Mouse (Mus musculus): ENCODE measurements around the gene Gm36079.
"Not testable (repeated sequence)": the region's sequence is repeated elsewhere in the genome, so short reads cannot be mapped to it uniquely, and the experiment has no call there.

Gm36079 gene

DNA sequence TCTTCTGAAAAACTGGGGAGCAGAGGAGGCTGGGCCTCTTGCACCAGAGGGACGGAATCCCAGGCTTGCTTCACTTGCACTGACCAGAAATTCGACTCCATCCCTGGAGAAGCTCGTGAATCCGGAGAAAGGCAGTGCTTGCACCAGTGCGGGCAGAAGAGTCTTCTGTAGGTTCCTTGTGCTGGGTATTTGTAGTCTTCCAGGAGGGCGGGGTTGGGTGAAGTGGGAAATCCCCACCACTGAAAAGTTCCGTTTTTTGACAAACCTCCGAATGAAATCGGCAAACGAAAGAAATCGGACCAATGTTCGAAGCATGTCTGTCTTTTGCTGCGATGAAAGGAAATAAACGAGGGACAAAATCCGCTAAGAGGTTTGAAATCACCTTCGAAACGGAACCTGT, at the start of gene Gm36079:
Gene Gm36079, minus strand, starts transcription at position 101 of the 400 bp plus-strand sequence.
- DNase-seq (ENCODE audit: low spot score), result not testable (repeated sequence)

DNA sequence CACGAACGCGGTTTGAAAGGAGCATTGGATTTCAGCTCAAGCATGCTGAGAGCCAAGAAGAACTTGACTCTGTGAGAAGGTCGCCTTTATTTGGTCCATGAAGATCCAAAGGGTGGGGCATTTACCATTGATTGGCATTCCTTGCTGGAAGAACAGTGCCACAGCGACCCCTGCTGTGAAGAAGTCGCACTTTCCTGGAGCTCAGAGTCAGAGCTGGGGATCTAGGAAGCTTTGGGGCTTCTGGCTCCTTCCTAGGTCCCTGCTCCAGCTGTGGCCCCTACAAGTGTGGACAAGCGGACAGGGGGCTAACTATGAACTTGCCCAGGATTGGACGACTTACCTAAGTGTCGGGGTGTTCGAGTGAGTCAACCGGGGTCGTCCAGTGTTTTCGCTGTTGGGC, 44.1 kb upstream of the Gm36079 start:
- DNase-seq (ENCODE audit: low spot score), result not testable (repeated sequence)

- not testable (repeated sequence) for DNase-seq (ENCODE audit: low spot score)
Measured at GRCm38 (mm10) chr13:120070012-120070598, 43.3 kb upstream of the Gm36079 start.

- not testable (repeated sequence) for DNase-seq (ENCODE audit: low spot score)
Measured at GRCm38 (mm10) chr13:120063439-120064089, 36.8 kb upstream of the Gm36079 start.

DNA sequence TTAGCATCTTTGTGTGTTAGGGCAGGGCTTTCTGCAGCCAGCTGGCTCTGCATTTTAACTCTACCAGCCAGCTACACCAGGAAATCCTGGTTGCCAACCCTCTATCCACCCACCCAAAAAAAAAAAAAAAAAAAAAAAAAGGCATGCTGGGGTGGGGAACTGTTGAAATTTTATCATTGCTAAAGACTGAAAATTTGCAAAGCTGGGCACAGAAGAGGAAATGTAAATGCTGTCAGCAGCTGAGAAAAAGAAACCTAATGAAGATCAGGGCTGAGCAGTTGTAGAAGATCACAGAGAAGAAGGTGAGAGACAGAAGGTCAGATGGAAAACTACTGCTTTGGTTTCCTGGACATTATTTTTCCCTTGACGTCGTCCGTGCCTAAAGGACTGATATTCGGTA, 36.1 kb upstream of the Gm36079 start:
- DNase-seq (ENCODE audit: low spot score), result not testable (repeated sequence)

DNA sequence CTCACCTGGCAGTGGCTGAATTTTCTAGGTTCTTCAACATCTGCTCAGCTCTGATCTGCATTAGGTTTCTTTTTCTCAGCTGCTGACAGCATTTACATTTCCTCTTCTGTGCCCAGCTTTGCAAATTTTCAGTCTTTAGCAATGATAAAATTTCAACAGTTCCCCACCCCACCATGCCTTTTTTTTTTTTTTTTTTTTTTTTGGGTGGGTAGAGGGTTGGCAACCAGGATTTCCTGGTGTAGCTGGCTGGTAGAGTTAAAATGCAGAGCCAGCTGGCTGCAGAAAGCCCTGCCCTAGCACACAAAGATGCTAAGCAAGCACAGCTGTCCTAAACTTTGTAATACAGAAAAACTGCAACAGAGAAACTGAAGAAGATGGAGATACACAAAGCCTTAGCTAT, 25.3 kb upstream of the Gm36079 start, which contains the start of gene Gm21188:
Gene Gm21188, minus strand, starts transcription at position 110 of the 400 bp plus-strand sequence.
- DNase-seq (ENCODE audit: low spot score), result not testable (repeated sequence)

GRCm38 (mm10) chr13:120048608-120049007, 21.8 kb upstream of the Gm36079 start:
- not testable (repeated sequence) for DNase-seq (ENCODE audit: low spot score)

- DNase-seq (ENCODE audit: low spot score), result not testable (repeated sequence)
Measured at GRCm38 (mm10) chr13:120048186-120048585, 21.4 kb upstream of the Gm36079 start.

DNA sequence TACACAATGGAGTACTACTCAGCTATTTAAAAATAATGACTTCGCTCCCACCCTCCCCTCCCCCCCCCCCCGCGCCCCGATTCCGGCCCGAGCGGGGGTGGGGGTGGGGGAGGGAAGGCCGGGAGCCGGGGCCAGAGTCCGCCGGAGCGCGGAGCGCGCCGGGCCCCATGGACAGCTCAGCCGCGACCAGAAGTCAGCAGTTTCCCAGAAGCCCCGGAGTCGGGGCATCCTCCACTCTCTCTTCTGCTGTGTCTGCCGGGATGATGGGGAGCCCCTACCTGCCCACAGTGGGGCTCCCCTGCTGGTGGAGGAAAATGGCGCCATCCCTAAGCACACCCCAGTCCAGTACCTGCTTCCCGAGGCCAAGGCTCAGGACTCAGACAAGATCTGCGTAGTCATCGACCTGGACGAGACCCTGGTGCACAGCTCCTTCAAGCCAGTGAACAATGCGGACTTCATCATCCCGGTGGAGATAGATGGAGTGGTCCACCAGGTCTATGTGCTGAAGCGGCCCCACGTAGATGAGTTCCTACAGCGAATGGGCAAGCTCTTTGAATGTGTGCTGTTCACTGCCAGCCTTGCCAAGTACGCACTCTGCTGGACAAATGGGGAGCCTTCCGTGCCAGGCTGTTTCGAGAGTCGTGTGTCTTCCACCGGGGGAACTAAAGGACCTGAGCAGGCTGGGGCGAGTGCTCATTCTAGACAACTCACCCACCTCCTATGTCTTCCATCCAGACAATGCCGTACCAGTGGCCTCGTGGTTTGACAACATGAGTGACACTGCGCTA, 19.8 kb upstream of the Gm36079 start:
- DNase-seq (ENCODE audit: low spot score), result not testable (repeated sequence)

GRCm38 (mm10) chr13:120041145-120041544, 14.3 kb upstream of the Gm36079 start:
- DNase-seq (ENCODE audit: low spot score), result peak; percentile 54

DNA sequence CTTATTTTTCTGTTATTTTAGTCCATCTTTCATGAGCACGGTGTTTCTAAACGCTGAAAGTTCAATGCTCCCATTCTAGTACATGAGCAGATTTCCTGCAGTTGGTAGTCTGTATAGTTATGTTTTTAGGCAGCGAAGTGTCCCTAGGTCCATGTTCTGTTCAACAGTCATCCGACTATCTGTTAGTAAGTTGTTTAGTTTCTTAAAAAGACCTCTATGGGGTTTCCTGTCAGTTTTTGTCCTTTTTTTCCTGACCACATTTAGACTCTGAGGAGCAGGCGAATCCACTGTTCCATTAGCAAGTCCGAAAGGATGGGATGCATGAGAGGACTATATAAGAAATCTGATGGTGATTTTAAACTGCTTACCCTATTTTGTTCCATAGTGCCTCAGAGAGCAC, 11.1 kb upstream of the Gm36079 start:
- peak; percentile 27 for DNase-seq (ENCODE audit: low spot score)

GRCm38 (mm10) chr13:120036577-120037115, 9.8 kb upstream of the Gm36079 start:
- DNase-seq (ENCODE audit: low spot score), result peak; percentile 5

DNA sequence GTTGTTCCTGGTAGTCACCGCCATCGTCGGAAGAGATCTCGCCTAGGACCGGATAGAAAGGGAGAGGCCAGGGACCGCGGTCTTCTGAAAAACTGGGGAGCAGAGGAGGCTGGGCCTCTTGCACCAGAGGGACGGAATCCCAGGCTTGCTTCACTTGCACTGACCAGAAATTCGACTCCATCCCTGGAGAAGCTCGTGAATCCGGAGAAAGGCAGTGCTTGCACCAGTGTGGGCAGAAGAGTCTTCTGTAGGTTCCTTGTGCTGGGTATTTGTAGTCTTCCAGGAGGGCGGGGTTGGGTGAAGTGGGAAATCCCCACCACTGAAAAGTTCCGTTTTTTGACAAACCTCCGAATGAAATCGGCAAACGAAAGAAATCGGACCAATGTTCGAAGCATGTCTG, 8.3 kb upstream of the Gm36079 start:
- not testable (repeated sequence) for DNase-seq (ENCODE audit: low spot score)

DNA sequence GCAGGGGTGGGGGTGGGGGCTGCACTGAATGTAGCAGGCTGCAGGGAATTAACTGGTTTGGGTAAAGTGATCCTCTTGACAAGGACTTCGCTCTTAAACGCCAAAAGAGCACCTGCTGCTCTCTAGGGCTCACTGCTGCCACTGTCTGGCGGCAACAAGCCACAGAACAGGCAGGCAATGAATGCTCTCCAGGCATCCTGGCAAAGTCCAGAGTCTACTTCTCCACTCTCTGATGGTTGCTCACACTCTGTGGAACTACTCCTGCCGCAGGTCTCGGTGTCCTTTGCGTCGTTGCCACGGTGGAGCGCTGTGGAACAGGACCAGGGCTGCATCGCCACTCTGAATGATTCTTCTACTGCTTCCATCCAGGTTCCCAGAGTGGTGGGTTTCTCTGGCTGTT, 7.8 kb upstream of the Gm36079 start:
- not testable (repeated sequence) for DNase-seq (ENCODE audit: low spot score)

GRCm38 (mm10) chr13:120033516-120034190, 6.8 kb upstream of the Gm36079 start:
- DNase-seq (ENCODE audit: low spot score), result peak; percentile 9

DNA sequence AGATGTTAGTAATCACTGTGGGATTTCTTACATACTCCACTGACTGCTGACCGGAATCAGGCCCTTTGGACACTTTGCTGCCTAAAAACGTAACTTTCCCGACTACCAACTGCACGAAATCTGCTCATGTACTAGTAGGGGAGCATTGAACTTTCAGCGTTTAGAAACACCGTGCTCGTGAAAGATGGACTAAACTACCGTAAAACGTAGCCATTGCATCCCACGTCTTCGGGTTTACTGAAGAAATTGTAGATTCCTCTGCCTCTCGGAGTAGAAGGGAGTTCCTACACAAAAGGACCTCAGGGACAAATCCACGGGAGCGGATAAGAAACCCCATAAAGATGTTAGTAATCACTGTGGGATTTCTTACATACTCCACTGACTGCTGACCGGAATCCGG, 4.9 kb upstream of the Gm36079 start:
- not testable (repeated sequence) for DNase-seq (ENCODE audit: low spot score)

DNA sequence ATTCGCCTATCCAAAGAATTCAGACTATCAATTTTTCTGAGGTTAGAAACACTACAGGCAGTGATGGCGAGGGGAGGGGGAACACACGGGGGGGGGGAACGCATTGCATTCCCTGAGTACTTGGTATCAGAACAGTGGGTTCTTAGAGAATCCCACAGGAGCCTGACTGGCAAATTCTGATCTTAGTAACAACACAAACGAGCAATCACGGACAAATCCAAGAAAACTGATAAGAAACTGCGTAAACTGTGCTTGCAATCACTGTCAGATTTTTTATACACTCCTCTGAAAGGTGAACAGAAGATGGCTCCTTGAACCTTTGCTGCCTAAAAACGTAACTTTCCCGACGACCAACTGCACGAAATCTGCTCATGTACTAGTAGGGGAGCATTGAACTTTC, 557 bp upstream of the Gm36079 start:
- DNase-seq (ENCODE audit: low spot score), result peak; percentile 21

- not testable (repeated sequence) for DNase-seq (ENCODE audit: low spot score)
Measured at GRCm38 (mm10) chr13:120026373-120026772, 438 bp downstream of the Gm36079 start.

DNA sequence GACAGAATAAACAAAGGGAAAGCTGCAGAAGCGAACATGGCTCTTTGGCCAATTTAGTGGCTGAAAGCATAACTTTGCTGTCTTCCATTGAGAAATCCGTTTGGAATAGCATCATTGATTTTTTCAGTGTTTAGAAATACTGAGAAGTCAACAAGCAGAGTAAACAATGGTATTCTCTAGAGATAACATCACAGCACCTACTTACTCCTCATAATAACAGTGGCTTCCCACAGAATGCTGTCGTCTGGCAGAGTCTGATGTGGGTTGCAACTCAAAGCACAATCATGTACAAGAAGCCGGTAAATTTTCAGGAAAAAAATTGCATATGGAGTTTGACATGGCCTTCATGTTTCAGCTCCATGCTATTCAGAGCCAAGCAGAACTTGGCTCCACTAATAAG, 1.2 kb downstream of the Gm36079 start:
- peak; percentile 1 for DNase-seq (ENCODE audit: low spot score)

DNA sequence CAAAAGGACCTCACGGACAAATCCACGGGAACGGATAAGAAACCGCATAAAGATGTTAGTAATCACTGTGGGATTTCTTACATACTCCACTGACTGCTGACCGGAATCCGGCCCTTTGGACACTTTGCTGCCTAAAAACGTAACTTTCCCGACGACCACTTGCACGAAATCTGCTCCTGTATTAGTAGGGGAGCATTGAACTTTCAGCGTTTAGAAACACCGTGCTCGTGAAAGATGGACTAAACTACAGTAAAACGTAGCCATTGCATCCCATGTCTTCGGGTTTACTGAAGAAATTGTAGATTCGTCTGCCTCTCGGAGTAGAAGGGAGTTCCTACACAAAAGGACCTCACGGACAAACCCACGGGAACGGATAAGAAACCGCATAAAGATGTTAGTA, 1.8 kb downstream of the Gm36079 start:
- peak; percentile 10 for DNase-seq (ENCODE audit: low spot score)

GRCm38 (mm10) chr13:120024581-120024980, 2.2 kb downstream of the Gm36079 start:
- DNase-seq (ENCODE audit: low spot score), result peak; percentile 28

- peak; percentile 57 for DNase-seq (ENCODE audit: low spot score)
Measured at GRCm38 (mm10) chr13:120021477-120021876, 5.3 kb downstream of the Gm36079 start.

Data from retina, embryonic 14.5 days (tissue).